Mouse (Mus musculus) WW6 (cell line): ENCODE results near the gene Calu.
A peak's percentile ranks its signal among the peaks of the same experiment; 100 is the strongest.
"Not testable (repeated sequence)": the region's sequence is repeated elsewhere in the genome, so short reads cannot be mapped to it uniquely, and the experiment has no call there.

ENCODE experiments used
- DNase-seq: peaks from one replicate; pipeline ENCODE4 v3.0.0-alpha.2; 2013; ENCODE audit warnings: low read depth, low spot score

Calu gene

GRCm38 (mm10) chr6:29362246-29363128 lies 14.6 kb downstream of the Calu start:
- DNase-seq, result no peak

GRCm38 (mm10) chr6:29363129-29363515 lies 15.3 kb downstream of the Calu start:
- DNase-seq, result no peak

DNA sequence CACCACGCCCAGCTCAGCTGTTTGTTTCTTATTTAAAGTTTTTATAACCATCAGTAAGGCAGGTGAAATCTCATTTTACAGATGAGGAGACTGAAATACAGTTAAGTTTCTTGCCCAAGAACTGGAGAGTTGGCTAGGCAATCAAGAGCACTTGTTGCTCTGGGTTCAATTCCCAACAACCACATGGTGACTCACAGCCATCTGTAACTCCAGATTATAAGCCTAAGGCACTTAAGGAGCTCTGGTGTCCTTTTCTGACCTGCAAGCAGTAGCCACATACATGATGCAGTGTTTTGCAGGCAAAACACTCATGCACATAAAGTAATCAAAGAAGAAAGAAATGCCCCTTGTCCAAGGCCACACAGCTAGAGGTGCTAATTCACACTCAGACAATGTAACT lies 17.4 kb downstream of the Calu start:
- DNase-seq, result no peak

DNA sequence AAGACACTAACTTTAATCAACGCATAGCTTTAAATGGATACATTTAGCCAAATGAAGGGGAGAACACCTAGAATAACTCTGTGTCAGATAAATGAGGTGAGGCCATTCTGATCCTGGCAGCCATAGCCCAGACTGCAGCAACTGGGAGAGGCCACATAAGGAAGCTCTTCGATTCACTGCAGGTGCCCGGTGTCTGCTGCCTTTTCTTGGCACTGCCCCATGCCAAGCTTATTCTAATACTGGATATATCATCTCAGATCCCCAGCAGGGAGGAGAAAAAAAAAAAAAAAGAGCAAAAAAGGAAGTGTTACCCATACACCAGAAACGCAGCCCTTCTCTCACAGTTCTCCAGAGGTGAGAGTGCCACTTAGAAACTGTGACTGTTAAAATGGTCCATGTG lies 29.5 kb downstream of the Calu start:
- no peak for DNase-seq

- DNase-seq, result no peak
Observed at GRCm38 (mm10) chr6:29378678-29379077, 30.8 kb downstream of the Calu start.

GRCm38 (mm10) chr6:29379954-29380353 lies 32.1 kb downstream of the Calu start:
- no peak for DNase-seq

GRCm38 (mm10) chr6:29382442-29382841 lies 34.6 kb downstream of the Calu start:
- no peak for DNase-seq

DNA sequence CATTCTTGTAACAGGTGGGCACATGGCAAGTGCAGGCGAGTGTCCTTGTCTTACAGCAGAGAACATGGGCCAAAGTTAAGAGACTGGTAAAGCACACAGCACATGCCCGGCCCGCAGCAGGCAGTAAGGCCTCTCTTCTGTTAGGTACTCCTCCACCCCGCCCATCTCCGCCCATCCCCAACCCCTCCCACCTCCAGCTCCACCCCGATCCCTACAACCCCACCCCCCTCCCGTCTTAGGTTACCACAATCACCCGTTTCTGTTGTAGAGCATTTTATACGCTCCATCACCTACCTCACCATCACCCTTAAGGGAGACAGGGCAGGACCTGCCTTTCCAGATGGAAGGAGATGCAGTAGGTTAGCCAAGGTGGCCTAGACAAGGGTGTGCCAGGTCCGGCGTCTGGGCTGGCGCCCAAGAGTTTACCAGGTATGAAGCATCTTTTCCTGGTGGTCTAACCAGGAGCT lies 40.2 kb downstream of the Calu start, which contains the start of gene Opn1sw:
TSS of gene Opn1sw (minus strand) at position 417 of the 467 bp plus-strand sequence.
- no peak for DNase-seq

- no peak for DNase-seq
Observed at GRCm38 (mm10) chr6:29388606-29389080, 40.8 kb downstream of the Calu start.

- no peak for DNase-seq
Observed at GRCm38 (mm10) chr6:29389425-29389824, 41.6 kb downstream of the Calu start.

DNA sequence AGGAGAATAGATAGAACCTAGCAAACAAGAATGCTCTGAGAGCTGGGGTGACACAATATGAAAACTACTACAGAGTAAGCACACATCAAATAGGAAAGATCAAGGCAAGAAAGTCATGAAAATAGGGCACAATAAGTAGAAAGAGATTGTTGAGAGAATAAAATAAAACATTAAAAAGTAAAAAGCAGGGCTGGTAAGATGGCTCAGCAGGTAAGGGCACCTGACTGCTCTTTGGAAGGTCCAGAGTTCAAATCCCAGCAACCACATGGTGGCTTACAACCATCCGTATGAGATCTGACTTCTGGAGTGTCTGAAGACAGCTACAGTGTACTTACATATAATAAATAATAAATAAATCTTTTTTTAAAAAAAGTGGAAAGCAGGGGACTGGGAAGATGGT lies 42.6 kb downstream of the Calu start:
- not testable (repeated sequence) for DNase-seq

GRCm38 (mm10) chr6:29391241-29391640 lies 43.4 kb downstream of the Calu start:
- not testable (repeated sequence) for DNase-seq

- no peak for DNase-seq
Observed at GRCm38 (mm10) chr6:29391802-29392201, 43.9 kb downstream of the Calu start.

DNA sequence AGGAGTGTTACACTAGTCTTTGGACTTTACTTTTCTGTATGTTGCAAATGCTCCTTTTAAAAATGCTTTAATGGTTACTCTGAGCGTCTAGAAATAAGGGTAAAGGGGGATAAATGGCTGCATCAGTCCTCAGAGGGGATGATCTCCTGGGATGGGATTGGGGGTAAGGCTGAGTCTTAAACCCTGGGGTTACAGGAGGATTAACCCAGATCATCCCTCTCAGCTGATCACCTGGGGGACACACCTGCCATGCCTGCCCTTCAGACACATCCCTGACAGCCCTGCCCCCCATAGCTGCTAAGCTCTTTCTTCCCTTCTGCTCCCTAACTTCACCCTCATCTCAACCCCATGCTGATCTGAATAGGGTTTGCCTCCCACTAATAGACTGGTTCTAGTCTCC lies 46.4 kb downstream of the Calu start:
- DNase-seq, result no peak

GRCm38 (mm10) chr6:29395910-29396713 lies 48.2 kb downstream of the Calu start, which contains the start of gene Ccdc136:
Ccdc136 (plus strand) TSS chr6:29396309.
- DNase-seq, result no peak

DNA sequence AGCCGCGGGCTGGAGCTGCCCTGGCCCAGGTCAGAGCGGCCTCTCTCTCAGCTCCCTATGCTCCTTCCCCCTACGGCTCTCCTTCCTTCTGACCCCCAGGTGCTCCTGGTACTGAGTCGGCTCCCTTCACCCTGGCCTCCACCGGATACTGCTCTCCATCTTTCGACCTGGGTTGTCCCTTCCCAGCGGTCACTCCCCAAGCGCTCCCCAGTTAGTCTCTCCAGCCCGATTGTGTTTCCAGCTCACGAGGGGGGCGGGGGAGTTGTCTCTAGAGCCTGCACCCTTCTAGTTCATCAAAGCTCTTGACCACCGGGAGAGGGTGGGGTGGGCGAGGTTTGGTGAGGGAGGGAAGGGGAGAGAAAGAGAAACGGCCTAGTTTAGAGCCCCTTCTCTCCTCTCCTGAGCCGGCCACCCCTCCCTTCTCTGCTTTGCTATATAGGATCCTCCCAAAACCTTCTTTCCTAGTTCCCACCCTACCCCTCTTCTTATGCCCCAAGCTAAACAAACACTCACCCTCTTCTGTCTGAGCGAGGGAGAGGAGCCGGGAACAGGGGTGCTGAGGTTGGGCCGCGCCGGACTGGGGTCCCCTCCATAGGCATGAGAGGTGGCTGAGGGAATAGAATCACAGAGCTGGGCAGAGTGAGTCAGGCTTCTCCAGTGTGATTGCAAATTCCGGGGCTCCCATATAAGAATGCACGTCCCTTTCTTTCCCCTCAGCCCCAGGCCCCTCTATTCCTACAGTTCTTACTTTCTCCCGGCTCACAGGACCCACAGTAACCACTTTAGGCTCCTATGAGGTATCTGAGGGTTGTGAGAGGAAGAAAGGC lies 49.1 kb downstream of the Calu start:
- DNase-seq, result no peak

DNA sequence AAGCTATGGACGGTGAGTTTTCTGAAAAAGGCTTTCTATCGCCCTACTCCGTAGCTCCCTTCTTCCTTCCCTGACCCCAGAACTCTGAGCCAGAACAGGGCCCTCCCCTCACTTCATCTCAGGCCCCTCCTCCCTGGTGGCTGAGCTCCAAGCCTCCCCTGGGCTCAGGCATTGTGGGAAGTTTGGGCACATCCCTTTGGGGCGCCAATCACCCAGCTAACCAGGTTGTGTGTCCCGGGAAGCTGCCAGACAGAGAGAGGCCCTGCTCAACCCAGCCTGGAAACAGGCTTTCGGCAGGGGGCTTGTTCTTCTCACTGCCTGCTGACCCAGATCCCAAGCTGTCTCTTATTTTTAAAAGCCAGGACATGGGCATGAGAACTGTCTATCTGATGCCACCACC lies 49.7 kb downstream of the Calu start:
- DNase-seq, result no peak

GRCm38 (mm10) chr6:29399851-29400250 lies 52.0 kb downstream of the Calu start:
- DNase-seq, result no peak

DNA sequence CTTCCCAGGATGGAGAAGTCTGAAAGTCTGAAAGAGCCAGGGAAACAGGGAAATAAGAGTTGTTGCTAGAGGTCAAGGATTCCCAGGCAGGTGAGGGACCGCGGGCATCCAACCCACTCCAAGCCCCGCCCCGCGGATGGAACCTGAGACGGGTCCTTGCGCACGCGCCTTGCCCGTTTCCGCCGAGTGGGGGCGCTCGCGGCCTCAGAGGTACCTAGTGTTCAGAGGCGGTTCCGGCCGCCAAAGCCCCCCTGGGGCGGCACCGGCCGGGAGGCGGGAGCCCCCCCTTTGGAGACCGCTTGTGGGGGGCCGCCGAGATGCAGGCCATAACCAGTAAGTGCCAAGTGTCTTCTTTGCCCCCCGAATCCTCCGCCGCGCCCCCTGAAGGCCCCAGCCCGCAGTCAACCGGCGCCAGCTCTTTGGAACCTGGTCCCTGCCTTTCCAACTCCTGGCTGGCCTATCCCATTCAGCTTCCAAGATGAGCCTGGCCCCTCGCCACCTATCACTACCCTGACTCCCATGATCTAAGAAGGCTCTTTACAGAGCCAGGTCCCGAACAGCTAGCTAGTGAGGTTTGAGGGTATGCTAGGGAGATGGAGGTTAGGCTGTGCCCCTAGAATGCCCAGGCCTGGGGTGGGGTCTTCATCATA lies 54.9 kb downstream of the Calu start:
- peak; percentile 43 for DNase-seq

- DNase-seq, result no peak
Observed at GRCm38 (mm10) chr6:29406412-29406811, 58.5 kb downstream of the Calu start.

DNA sequence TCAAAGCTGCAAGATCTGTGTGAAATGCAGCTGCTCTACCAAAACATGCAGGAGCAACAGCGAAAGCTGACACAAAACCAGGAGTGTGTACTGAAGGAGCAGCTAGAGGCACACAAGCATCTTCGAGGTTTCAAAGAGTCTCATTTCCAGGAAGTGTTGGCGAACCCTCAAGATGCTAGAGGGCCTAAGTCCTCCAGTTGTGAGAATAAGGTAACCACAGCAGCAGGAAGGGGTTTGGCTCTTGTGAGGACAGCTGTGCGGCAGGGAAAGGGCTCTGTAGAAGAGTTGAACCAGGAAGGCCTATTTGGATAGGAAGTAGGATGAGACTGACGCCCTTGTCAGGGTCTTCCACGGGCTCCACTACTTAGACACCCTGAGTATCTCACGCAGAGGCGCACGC lies 67.6 kb downstream of the Calu start:
- no peak for DNase-seq
